Mouse (Mus musculus) cerebellum, adult (tissue): ENCODE data around the gene Tmem132b.
A peak's percentile ranks its signal among the peaks of the same experiment; 100 is the strongest.

Experiments used
- ATAC-seq: cut with Nextera tagmentation; 2 replicates; pipeline ENCODE4 v1.9.2; 2017; ENCODE audit warnings: mild to moderate bottlenecking, moderate library complexity, mixed read lengths; ENCODE audit not compliant: insufficient number of reproducible peaks, low FRiP score, low TSS enrichment

The Tmem132b gene

GRCm38 (mm10) chr5:125509541-125509940 lies 22.0 kb upstream of the Tmem132b start:
- no peak for ATAC-seq

DNA sequence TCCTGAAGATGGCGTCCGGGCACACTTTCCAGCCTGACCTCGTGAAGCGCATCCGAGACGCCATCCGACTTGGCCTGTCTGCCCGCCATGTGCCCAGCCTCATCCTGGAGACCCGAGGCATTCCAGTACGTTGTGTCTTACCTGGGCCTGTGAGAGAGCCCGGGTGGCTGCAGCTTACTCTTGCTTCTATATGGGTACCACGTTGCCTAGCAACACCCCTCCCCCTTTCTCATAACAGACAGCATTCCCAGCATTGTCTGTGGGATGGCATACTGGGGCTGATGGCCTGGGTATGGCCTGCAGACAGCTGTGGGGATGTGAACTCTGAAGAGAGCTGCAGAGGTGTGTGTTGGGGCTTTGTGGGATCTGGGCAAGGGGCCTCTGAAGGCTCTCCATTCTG lies 16.6 kb upstream of the Tmem132b start:
- no peak for ATAC-seq

GRCm38 (mm10) chr5:125518640-125519039 lies 12.9 kb upstream of the Tmem132b start:
- ATAC-seq = no peak

- no peak for ATAC-seq
Observed at GRCm38 (mm10) chr5:125520930-125521590, 10.5 kb upstream of the Tmem132b start.

DNA sequence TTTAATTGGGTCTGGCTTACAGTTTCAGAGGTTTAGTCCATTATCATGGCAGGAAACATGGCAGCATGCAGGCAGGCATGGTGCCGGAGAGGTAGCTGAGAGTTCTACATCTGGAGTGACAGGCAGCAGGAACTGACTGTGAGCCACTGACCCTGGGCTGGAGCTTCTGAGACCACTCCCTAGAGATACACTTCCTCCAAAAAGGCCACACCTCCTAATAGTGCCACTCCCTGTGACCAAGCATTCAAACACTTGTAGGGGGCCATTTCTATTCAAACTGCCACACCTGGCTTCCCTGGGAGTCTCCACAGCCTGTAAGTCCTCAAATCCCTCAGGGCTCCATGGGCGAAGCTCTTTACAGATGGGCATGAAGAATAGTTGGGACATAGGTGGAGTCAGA lies 8.2 kb upstream of the Tmem132b start:
- ATAC-seq = no peak

DNA sequence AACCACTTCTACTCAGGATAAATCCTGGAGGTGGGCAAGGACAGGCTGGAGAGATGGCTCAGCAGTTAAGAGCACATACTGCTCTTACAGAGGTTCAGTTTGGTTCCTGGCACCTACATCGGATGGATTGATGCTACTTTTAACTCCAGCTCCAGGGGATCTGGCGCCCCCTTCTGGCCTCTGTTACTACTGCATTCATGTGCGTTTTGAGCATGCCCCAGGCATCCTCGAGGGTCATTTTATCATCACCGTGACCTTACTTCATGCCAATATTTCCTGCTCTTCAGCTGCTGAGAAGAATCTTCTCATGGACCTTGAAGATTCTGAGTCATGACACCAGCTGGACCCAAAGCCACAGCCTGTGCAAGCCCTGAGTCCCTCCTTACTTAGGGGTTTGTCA lies 6.1 kb upstream of the Tmem132b start:
- ATAC-seq = no peak

GRCm38 (mm10) chr5:125526464-125526863 lies 5.1 kb upstream of the Tmem132b start:
- no peak for ATAC-seq

- ATAC-seq = peak; percentile 33; the same call in 1 of the 2 replicates
Observed at GRCm38 (mm10) chr5:125529109-125529508, 2.5 kb upstream of the Tmem132b start.

- no peak for ATAC-seq
Observed at GRCm38 (mm10) chr5:125532191-125532544, 594 bp downstream of the Tmem132b start.

- ATAC-seq = no peak
Observed at GRCm38 (mm10) chr5:125532545-125533224, 1.1 kb downstream of the Tmem132b start.

GRCm38 (mm10) chr5:125533225-125533900 lies 1.8 kb downstream of the Tmem132b start:
- ATAC-seq = no peak

DNA sequence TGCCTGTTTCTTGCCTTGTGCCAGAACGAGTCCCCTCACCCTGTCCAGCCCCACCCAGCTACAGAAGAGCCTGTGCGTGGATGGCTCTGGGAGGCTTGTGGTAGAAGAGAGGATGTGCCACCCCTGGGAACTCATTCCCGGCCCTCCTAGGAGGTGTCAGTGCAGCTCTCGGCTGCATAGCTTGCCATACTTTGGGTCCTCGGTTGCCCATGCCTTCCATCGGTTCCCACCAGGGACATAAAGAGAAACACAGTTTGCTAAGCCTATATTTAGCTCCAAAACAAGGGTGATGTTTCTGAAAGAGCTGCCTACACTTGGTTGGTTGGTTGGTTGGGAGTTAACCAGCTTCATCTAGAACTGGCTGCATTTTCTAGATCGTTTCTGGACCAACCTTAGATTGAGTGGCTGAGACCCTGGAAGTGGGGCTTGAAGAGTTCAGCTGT lies 2.6 kb downstream of the Tmem132b start:
- ATAC-seq = no peak

- ATAC-seq = no peak
Observed at GRCm38 (mm10) chr5:125534611-125535324, 3.2 kb downstream of the Tmem132b start.

DNA sequence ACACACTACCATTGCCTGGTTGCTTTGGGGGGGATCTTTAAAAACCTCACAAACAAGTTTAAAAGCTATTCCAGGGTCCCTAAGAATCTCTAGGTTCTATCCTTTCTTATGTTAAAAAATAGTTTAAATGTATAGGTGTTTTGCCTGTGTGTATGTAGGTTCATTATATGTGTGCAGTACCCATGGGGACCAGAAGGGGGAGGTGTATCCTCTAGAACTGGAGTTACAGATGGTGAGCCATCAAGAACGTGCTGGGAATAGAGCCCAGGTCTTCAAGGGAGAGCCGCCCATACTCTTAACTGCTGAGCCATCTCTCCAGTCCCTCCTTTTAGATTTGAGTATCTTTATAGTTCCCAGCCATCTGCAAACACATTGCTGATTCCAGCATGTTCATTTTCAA lies 13.5 kb downstream of the Tmem132b start:
- no peak for ATAC-seq

- ATAC-seq = no peak
Observed at GRCm38 (mm10) chr5:125546293-125546692, 14.7 kb downstream of the Tmem132b start.

DNA sequence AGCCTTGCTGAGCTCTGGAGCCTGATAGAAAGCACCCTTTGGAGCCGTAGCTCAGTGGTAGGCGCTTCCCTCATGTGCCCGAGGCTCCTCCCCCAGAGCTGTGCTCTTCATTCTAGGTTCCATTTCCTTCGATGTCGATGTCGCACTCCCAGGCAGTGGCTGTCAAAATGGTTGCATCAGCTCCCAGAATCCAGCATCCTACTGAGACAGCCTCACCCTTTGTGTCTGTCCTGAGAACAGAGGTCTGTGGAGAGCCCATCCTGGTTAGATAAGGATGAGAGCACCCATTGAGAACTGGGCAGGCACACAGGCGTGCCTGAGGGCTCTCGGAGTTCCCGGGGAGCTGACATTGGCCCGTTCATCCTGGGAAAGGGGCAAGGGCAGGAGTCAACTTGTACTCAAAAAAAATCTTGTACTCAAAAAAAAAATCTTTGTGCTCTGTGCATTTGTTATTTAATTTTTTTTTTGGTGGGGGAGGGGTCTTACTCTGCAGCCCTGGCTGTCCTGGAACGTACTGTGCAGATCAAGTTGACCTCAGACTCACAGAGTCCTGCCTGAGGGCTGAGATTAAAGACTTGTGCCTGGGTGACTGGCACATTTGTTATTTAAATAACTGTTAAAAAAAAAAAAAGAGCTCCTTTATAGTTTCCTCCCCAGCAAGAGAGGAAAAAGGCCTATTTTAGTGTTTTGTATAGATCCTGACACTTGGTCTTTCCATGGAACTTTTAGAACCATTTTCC lies 18.3 kb downstream of the Tmem132b start:
- no peak for ATAC-seq

GRCm38 (mm10) chr5:125555732-125556131 lies 24.2 kb downstream of the Tmem132b start:
- no peak for ATAC-seq

GRCm38 (mm10) chr5:125563492-125563891 lies 31.9 kb downstream of the Tmem132b start:
- ATAC-seq = no peak

DNA sequence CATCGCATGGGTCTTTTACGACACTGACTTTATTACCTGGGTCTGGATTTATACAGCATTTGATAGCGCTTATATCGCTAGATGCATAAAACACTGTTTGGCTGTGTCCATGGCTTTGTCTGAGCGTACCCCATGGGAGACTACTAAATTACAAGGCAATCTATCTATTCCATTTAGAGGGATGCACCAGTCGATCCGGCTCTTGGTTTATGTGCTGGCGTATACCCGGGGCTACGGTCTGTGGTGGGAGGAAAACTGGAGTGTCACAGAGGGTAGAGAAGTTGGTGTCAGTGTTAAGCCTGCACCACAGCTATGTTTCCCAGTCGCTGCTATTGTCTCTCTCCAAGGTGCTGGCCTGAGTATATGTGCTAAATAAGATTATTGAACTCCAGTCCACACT lies 34.2 kb downstream of the Tmem132b start:
- no peak for ATAC-seq

DNA sequence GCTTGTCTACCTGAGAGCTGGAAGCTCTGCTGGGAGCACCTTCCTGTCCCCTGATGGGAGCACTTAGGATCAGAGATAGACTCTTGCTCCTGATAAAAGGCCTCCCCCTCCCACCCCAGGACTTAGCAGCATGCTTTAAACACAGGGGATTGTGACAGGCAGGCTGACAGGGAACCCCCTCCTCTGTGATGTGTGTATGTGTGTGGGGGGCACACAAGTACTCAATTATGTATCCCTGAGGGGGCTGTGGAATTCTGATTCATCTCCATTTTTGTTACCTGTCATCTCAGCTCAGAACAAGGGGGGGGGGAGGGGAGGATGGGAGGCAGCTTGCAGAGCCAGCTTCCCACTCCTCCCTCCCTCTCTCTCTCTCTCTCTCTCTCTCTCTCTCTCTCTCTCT lies 36.9 kb downstream of the Tmem132b start:
- no peak for ATAC-seq
